Mouse (Mus musculus) layer of hippocampus, adult 2 months (tissue): ENCODE data around the gene Rps29. TPM values are rescaled to one million over a fixed set of nuclear protein-coding genes. Genes with fewer than 3 reads are reported as not detected.

Experiments
- DNase-seq, 2 experiments: peaks; one replicate each; pipeline ENCODE4 v3.0.0; 2022; ENCODE audit warnings: low spot score in 2 of 2
- H3K27ac ChIP-seq: fragments of 200-600 bp; 2 replicates; pipeline ENCODE4 v1.8.1; 2022
- H3K4me3 ChIP-seq: fragments of 200-600 bp; 2 replicates; pipeline ENCODE4 v1.8.1; 2022; ENCODE audit warnings: mild to moderate bottlenecking
- CTCF ChIP-seq: fragments of 200-600 bp; conservative IDR thresholded peaks from 2 replicates; pipeline ENCODE4 v1.8.1; 2022; ENCODE audit warnings: antibody characterized with exemption, mild to moderate bottlenecking, moderate library complexity
- long read RNA-seq, 2 experiments: library from polyadenylated mRNA; stranded (forward); transcript quantifications; one replicate each; pipeline ENCODE4 v2.0.0; 2021; ENCODE audit warnings: borderline mapping rate in 2 of 2
- total RNA-seq, 2 experiments: library from RNA; stranded (reverse); gene quantifications; 2 replicates each; pipeline ENCODE4 v1.2.3; 2021

Rps29 gene
- 1,000 to 10,000 TPM; 1,229 to 1,249 TPM for total RNA-seq
- long read RNA-seq, experiment 1, transcript Rps29-201 (3 exons, 390 nt), result major isoform, 252 of 258 reads
- long read RNA-seq, experiment 1, partial matches to known transcripts, result 6 of 258 reads
- long read RNA-seq, experiment 1, other reads (novel, unspliced or antisense), result 0 of 258 reads
- long read RNA-seq, experiment 2, transcript Rps29-201 (3 exons, 390 nt), result major isoform, 326 of 330 reads
- long read RNA-seq, experiment 2, partial matches to known transcripts, result 4 of 330 reads
- long read RNA-seq, experiment 2, other reads (novel, unspliced or antisense), result 0 of 330 reads

- peak; percentile 97 to 98 for DNase-seq
These were observed at the start of gene Rps29 for GRCm38 (mm10) chr12:69158765-69159577. Rps29 (minus strand) TSS chr12:69159186.

DNA sequence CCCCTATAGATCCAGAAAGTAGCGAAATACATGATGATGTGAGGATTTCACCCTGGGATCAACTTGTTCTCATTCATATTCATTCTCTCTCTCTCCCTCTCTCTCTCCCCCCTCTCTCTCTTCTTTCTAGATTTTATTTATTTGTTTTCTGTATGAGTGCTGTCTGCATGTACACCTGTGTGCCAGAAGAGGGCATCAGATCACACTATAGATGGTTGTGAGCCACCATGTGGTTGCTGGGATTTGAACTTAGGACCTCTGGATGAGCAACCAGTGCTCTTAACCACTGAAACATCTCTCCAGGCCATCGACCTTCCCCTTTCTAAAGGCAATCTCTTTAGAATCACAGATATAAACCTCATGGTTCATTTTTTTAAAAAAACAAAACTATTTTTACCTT is 49.5 kb upstream of the Rps29 start:
- peak; percentile 51 for TF ChIP-seq CTCF
- no peak for DNase-seq

More at GRCm38 (mm10) chr12:69158765-69159577, at the start of gene Rps29:
- Histone ChIP-seq H3K4me3 (peak within 1 kb of the TSS; percentile 76), H3K27ac (peak within 1 kb of the TSS; percentile 95)

DNA sequence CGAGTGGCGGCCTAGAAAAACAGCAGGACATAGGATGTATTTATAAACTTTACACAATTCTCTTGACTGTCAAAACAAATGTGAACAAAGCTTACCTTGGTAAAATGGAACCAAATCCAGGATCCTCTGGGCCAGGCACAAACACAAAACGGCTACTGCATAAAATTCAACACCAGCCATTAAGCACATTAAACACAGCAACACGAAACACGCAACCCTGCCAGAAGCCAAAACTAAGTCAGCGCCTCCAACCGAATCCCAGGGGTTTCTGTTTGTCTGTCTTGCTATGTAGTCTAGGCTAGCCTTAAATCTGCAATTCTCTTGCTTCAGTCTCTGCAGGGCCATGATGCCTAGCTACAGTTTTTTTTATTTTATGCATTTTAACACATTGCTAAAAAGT is 48.9 kb upstream of the Rps29 start:
- no peak for TF ChIP-seq CTCF
- H3K27ac ChIP-seq, result no peak overlapping the region
- DNase-seq, result no peak
- H3K4me3 ChIP-seq, result no peak overlapping the region

More for the DNA sequence above, 49.5 kb upstream of the Rps29 start:
- Histone ChIP-seq H3K4me3 (no peak overlapping the region), H3K27ac (no peak overlapping the region)

DNA sequence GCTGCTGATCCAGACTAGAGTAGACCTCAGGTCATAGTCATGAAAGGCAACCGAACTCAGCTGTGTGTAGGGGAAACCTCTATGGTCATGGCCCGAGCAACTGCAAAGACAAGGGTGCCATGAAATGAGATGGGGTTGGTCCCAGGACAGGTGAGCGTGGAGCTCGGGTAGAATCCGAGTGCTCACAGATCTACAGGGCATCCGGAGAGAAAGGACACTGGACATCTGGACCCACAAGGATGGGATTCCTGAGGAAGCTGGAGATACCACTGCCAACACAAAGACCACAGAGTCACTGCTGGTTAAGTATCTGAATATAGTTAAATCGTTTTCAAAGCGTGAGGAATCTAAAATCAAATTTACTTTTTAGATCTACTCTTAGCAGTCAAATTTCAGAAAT is 48.4 kb upstream of the Rps29 start:
- Histone ChIP-seq H3K4me3 (no peak overlapping the region), H3K27ac (no peak overlapping the region)
- no peak for DNase-seq
- TF ChIP-seq CTCF, result no peak

DNA sequence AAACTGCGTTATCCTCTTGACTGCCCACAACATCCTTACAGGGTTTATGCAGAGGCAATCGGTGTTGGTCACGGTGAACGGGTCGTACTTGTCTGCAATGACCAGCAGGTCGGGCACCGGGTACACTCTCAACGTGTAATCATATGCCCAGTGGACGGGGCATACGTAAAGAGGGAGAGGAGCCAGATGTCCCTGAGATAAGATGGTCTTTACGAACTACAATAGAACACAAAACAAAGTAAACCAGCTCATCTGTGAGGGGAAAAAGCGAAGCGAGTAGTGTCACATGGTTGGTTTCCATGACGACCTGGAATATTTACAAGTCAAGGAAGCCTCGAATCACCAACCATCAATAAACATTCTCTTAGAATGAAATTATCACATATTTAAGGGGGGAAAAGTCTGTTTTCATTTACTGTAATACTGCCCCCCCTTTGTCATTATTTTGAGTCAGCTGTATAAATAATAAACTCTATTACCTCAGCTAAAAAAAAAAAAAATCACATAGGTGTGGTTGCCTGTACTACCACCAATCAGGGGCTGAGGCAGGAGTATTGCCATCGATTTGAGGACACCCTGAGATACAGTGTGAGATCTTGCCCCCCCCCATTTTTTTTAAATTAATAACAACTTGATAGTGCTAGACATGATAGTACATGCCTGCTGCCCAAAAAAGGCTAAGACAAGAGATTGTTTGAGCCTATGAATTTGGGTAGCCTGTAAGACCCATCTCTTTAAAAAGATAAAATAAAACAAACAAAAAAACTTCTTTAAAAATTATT is 45.3 kb upstream of the Rps29 start, which contains the start of gene Gm49384:
Gm49384 (minus strand) TSS at position 216 of the 782 bp plus-strand sequence.
- H3K4me3 ChIP-seq, result no peak within 1 kb of the TSS
- TF ChIP-seq CTCF, result no peak
- no peak for DNase-seq
- H3K27ac ChIP-seq, result no peak within 1 kb of the TSS

DNA sequence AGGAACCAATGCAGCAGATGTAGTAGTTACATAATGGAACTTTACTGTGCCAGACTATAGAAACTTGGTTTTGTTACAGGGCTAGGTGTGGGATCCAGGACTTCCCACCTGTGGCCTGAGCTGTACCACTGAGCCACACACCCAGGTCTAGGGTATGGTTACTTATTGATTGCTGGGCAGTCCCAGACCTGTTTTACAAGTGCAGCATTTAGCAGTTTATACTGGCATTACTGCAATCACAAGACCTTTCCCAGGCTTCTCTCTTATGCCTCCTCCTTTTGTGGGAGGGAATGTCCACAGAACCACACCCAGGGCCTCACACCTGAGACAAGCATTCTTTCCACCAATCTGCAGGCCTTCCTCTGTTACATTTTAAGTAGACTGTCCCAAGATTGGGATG is 40.0 kb upstream of the Rps29 start:
- TF ChIP-seq CTCF, result no peak
- no peak for DNase-seq
- no peak overlapping the region for H3K27ac ChIP-seq
- no peak overlapping the region; the same call in 1 of the 2 replicates for H3K4me3 ChIP-seq

- peak; percentile 63 to 65 for DNase-seq
- peak within 1 kb of the TSS; percentile 95 for H3K27ac ChIP-seq
- peak within 1 kb of the TSS; percentile 100 for H3K4me3 ChIP-seq
- TF ChIP-seq CTCF, result no peak
These were observed 39.2 kb upstream of the Rps29 start, which contains the start of gene Dnaaf2 for GRCm38 (mm10) chr12:69198164-69198535. Dnaaf2 (minus strand) TSS chr12:69198429.

DNA sequence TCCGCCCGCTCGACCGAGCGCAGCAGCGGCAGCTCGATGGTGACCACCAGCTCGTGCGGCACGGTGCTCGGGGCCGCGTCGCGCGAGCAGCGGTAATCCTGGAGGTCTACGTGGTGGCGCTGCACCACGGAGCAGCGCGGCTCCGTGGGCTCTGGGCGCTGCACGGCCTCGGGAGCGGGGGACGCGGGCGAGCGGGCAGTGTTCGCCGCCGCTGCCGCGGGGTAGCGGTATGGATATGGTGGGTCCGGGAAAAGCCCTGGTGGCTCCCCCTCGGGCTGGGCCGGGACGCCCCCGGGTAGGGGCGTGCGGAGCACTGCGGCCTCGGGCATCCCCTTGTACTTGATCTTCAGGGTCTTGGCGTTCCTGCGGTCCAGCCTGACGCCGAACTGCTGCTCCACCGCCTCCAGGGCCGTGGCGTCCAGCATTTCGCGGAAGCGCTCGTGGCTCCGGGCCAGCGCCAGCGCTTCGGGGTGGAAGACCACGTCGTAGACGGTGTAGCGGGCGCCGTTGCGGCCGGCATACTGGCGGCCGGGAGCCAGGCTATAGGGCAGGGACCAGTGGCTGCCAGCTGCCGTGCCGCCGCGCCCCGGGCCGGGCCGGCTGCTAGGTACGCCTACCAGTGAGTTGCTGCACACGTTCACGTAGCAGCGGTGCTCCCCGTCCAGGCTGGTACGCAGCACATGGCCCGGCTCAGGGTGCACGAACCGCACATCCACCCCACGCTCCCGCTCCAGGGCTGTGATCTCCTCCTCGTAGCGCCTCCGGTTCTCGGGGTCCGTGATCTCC is 38.6 kb upstream of the Rps29 start:
- DNase-seq, result peak in 1 of 2 experiments; percentile 22
- peak overlapping the region; percentile 100 for H3K4me3 ChIP-seq
- peak overlapping the region; percentile 95 for H3K27ac ChIP-seq
- no peak; the same call in 1 of the 2 replicates for TF ChIP-seq CTCF

GRCm38 (mm10) chr12:69196444-69197377 is 37.7 kb upstream of the Rps29 start, which contains the start of gene Gm49383:
Gm49383 (minus strand) TSS chr12:69197104.
- peak; percentile 34 for TF ChIP-seq CTCF
- Histone ChIP-seq H3K27ac (peak within 1 kb of the TSS; percentile 95), H3K4me3 (peak within 1 kb of the TSS; percentile 100)
- DNase-seq, result peak; percentile 48 to 76

GRCm38 (mm10) chr12:69192637-69193036 is 33.7 kb upstream of the Rps29 start:
- Histone ChIP-seq H3K27ac (no peak overlapping the region), H3K4me3 (no peak overlapping the region)
- TF ChIP-seq CTCF, result no peak
- no peak for DNase-seq

GRCm38 (mm10) chr12:69191396-69191795 is 32.4 kb upstream of the Rps29 start:
- DNase-seq, result no peak
- no peak overlapping the region for H3K27ac ChIP-seq
- no peak for TF ChIP-seq CTCF
- no peak overlapping the region for H3K4me3 ChIP-seq
